Mouse (Mus musculus): Measurements from ENCODE around the gene Cd274. TPM values are rescaled to one million over a fixed set of nuclear protein-coding genes. Genes with fewer than 3 reads are reported as not detected.

Gene Cd274
- total and polyA plus RNA-seq, 2 experiments from 2014 or later: 0.79 to 2.0 TPM

- Histone ChIP-seq H3K9me3 (ENCODE audit: low read length) (no peaks in the 10 kb centered on the region), H3K27me3 (ENCODE audit: insufficient read depth, low read length) (no peaks in the 10 kb centered on the region), H3K4me1 (ENCODE audit: insufficient read depth) (0 out of 2 replicates have a peak, but pooled peaks cover 13% of the 10 kb centered on the region), H3K27ac (ENCODE audit: low read depth, low read length) (no peak overlapping the region), H3K4me3 (ENCODE audit: low read depth, low read length) (no peak overlapping the region), H3K4me2 (ENCODE audit: low read depth) (no peak overlapping the region), H3K9ac (no peak overlapping the region), H3K36me3 (ENCODE audit: insufficient read depth) (no peaks in the 10 kb centered on the region)
- 92% methylated on average over 7 of the region's 7 CpGs for WGBS
- no peak for TF ChIP-seq CTCF (IDR thresholded peaks at IDR 0.05; ENCODE audit: low read depth)
- no peak for ATAC-seq
- DNase-seq: no peak
Measured at GRCm38 (mm10) chr19:29370545-29371283, 3.5 kb downstream of the Cd274 start.

- Histone ChIP-seq H3K9me3 (ENCODE audit: low read length) (no peaks in the 10 kb centered on the region), H3K4me2 (ENCODE audit: low read depth) (peak overlapping the region; percentile 19; the same call in 1 of the 2 replicates), H3K9ac (no peak overlapping the region), H3K4me1 (ENCODE audit: insufficient read depth) (0 out of 2 replicates have a peak, but pooled peaks cover 13% of the 10 kb centered on the region), H3K27me3 (ENCODE audit: insufficient read depth, low read length) (no peaks in the 10 kb centered on the region), H3K4me3 (ENCODE audit: low read depth, low read length) (no peak overlapping the region), H3K36me3 (ENCODE audit: insufficient read depth) (no peaks in the 10 kb centered on the region), H3K27ac (ENCODE audit: low read depth, low read length) (peak overlapping the region; percentile 50; the same call in 1 of the 2 replicates)
- no peak for DNase-seq
- 78% methylated on average over 18 of the region's 18 CpGs for WGBS
- no peak for ATAC-seq
- no peak for TF ChIP-seq CTCF (IDR thresholded peaks at IDR 0.05; ENCODE audit: low read depth)
Measured at GRCm38 (mm10) chr19:29371284-29372081, 4.2 kb downstream of the Cd274 start.

- no peak overlapping the region for H3K4me3 ChIP-seq (ENCODE audit: low read depth, low read length)
- H3K4me1 ChIP-seq (ENCODE audit: insufficient read depth): 0 out of 2 replicates have a peak, but pooled peaks cover 13% of the 10 kb centered on the region
- H3K9ac ChIP-seq: no peak overlapping the region
- TF ChIP-seq CTCF (IDR thresholded peaks at IDR 0.05; ENCODE audit: low read depth): no peak
- DNase-seq (peak; percentile 79), ATAC-seq (peak; percentile 85)
- WGBS: 47% methylated on average over 4 of the region's 4 CpGs
- no peaks in the 10 kb centered on the region for H3K36me3 ChIP-seq (ENCODE audit: insufficient read depth)
- H3K4me2 ChIP-seq (ENCODE audit: low read depth): peak overlapping the region; percentile 19; the same call in 1 of the 2 replicates
- H3K27me3 ChIP-seq (ENCODE audit: insufficient read depth, low read length): no peaks in the 10 kb centered on the region
- H3K27ac ChIP-seq (ENCODE audit: low read depth, low read length): peak overlapping the region; percentile 9; the same call in 1 of the 2 replicates
- no peaks in the 10 kb centered on the region for H3K9me3 ChIP-seq (ENCODE audit: low read length)
Measured at GRCm38 (mm10) chr19:29372138-29372537, 4.9 kb downstream of the Cd274 start.

- no peak for TF ChIP-seq CTCF (IDR thresholded peaks at IDR 0.05; ENCODE audit: low read depth)
- Histone ChIP-seq H3K9me3 (ENCODE audit: low read length) (no peaks in the 10 kb centered on the region), H3K36me3 (ENCODE audit: insufficient read depth) (no peaks in the 10 kb centered on the region), H3K4me2 (ENCODE audit: low read depth) (no peak overlapping the region), H3K9ac (no peak overlapping the region), H3K4me1 (ENCODE audit: insufficient read depth) (0 out of 2 replicates have a peak, but pooled peaks cover 13% of the 10 kb centered on the region), H3K27me3 (ENCODE audit: insufficient read depth, low read length) (no peaks in the 10 kb centered on the region), H3K4me3 (ENCODE audit: low read depth, low read length) (no peak overlapping the region), H3K27ac (ENCODE audit: low read depth, low read length) (no peak overlapping the region)
- ATAC-seq (no peak), DNase-seq (no peak)
- 92% methylated on average over 3 of the region's 3 CpGs for WGBS
Measured at GRCm38 (mm10) chr19:29372621-29373020, 5.4 kb downstream of the Cd274 start.

GRCm38 (mm10) chr19:29373438-29373837, 6.2 kb downstream of the Cd274 start:
- DNase-seq (peak; percentile 29), ATAC-seq (no peak)
- no peak overlapping the region for H3K27ac ChIP-seq (ENCODE audit: low read depth, low read length)
- WGBS: 37% methylated on average over 11 of the region's 11 CpGs
- peak overlapping the region; percentile 18 for H3K4me3 ChIP-seq (ENCODE audit: low read depth, low read length)
- 0 out of 2 replicates have a peak, but pooled peaks cover 13% of the 10 kb centered on the region for H3K4me1 ChIP-seq (ENCODE audit: insufficient read depth)
- TF ChIP-seq CTCF (IDR thresholded peaks at IDR 0.05; ENCODE audit: low read depth): no peak
- 0 out of 2 replicates have a peak overlapping the region, but pooled peaks have one; percentile 10 for H3K9ac ChIP-seq
- no peaks in the 10 kb centered on the region for H3K27me3 ChIP-seq (ENCODE audit: insufficient read depth, low read length)
- no peaks in the 10 kb centered on the region for H3K9me3 ChIP-seq (ENCODE audit: low read length)
- H3K36me3 ChIP-seq (ENCODE audit: insufficient read depth): no peaks in the 10 kb centered on the region
- H3K4me2 ChIP-seq (ENCODE audit: low read depth): peak overlapping the region; percentile 37

GRCm38 (mm10) chr19:29374947-29375346, 7.7 kb downstream of the Cd274 start:
- H3K27me3 ChIP-seq (ENCODE audit: insufficient read depth, low read length): no peaks in the 10 kb centered on the region
- no peak overlapping the region for H3K9ac ChIP-seq
- no peaks in the 10 kb centered on the region for H3K36me3 ChIP-seq (ENCODE audit: insufficient read depth)
- no peaks in the 10 kb centered on the region for H3K9me3 ChIP-seq (ENCODE audit: low read length)
- no peak for TF ChIP-seq CTCF (IDR thresholded peaks at IDR 0.05; ENCODE audit: low read depth)
- 0 out of 2 replicates have a peak, but pooled peaks cover 13% of the 10 kb centered on the region for H3K4me1 ChIP-seq (ENCODE audit: insufficient read depth)
- ATAC-seq: no peak
- no peak overlapping the region for H3K4me2 ChIP-seq (ENCODE audit: low read depth)
- no peak overlapping the region for H3K27ac ChIP-seq (ENCODE audit: low read depth, low read length)
- no peak for DNase-seq
- H3K4me3 ChIP-seq (ENCODE audit: low read depth, low read length): no peak overlapping the region
- 90% methylated on average over 9 of the region's 9 CpGs for WGBS
